Mouse (Mus musculus) thymus, adult 2 months (tissue): Measurements from ENCODE around the gene Dab1.

ENCODE experiments used
- CTCF ChIP-seq: fragments of 200-500 bp; IDR thresholded peaks from 2 replicates; pipeline ENCODE4 v1.5.1; 2012; ENCODE audit warnings: mild to moderate bottlenecking, control low read depth, low read length, moderate library complexity, borderline replicate concordance; ENCODE audit not compliant: control insufficient read depth, poor library complexity, insufficient read depth; ENCODE audit errors: extremely low read depth
- POLR2A ChIP-seq: fragments of 200-500 bp; IDR thresholded peaks from 2 replicates; pipeline ENCODE4 v1.6.1; 2012; ENCODE audit warnings: mild to moderate bottlenecking, low read length, control low read depth, moderate library complexity; ENCODE audit not compliant: control insufficient read depth, poor library complexity, insufficient read depth; ENCODE audit errors: extremely low read depth

GRCm38 (mm10) chr4:104619452-104619851 is 1000.3 kb downstream of the Dab1 start:
- no peak for TF ChIP-seq CTCF
- TF ChIP-seq POLR2A: no peak
